Mouse (Mus musculus): ENCODE results near the gene Tmem143. TPM values are rescaled to one million over a fixed set of nuclear protein-coding genes. Genes with fewer than 3 reads are reported as not detected.

Tmem143 gene
- polyA plus RNA-seq, 2 experiments from 2014 or later = 5.8 to 6.2 TPM

- no peak for ATAC-seq
Measured at GRCm38 (mm10) chr7:45892651-45893050, 4.1 kb upstream of the Tmem143 start.

GRCm38 (mm10) chr7:45895931-45896516, 717 bp upstream of the Tmem143 start:
- peak; percentile 7 for ATAC-seq

GRCm38 (mm10) chr7:45897258-45897757, 567 bp downstream of the Tmem143 start:
- no peak for ATAC-seq

- ATAC-seq = peak; percentile 32
Measured at GRCm38 (mm10) chr7:45898125-45898524, 1.4 kb downstream of the Tmem143 start.

- ATAC-seq = no peak
Measured at GRCm38 (mm10) chr7:45901562-45901961, 4.8 kb downstream of the Tmem143 start.

- no peak for ATAC-seq
Measured at GRCm38 (mm10) chr7:45902481-45903002, 5.8 kb downstream of the Tmem143 start.

- no peak for ATAC-seq
Measured at GRCm38 (mm10) chr7:45906622-45907021, 9.9 kb downstream of the Tmem143 start.

- no peak for ATAC-seq
Measured at GRCm38 (mm10) chr7:45908384-45908783, 11.6 kb downstream of the Tmem143 start.

GRCm38 (mm10) chr7:45909145-45909544, 12.4 kb downstream of the Tmem143 start:
- ATAC-seq = no peak

- ATAC-seq = no peak
Measured at GRCm38 (mm10) chr7:45914067-45914466, 17.3 kb downstream of the Tmem143 start.

GRCm38 (mm10) chr7:45915011-45915410, 18.3 kb downstream of the Tmem143 start:
- ATAC-seq = no peak

- ATAC-seq = peak; percentile 87
Measured at GRCm38 (mm10) chr7:45916056-45917003, 19.6 kb downstream of the Tmem143 start.

- no peak for ATAC-seq
Measured at GRCm38 (mm10) chr7:45917004-45917704, 20.4 kb downstream of the Tmem143 start.

- ATAC-seq = no peak
Measured at GRCm38 (mm10) chr7:45917926-45918325, 21.2 kb downstream of the Tmem143 start.

- no peak for ATAC-seq
Measured at GRCm38 (mm10) chr7:45919083-45919671, 22.4 kb downstream of the Tmem143 start.

- no peak for ATAC-seq
Measured at GRCm38 (mm10) chr7:45919761-45920160, 23.0 kb downstream of the Tmem143 start.

GRCm38 (mm10) chr7:45920583-45921241, 24.0 kb downstream of the Tmem143 start:
- no peak for ATAC-seq

GRCm38 (mm10) chr7:45921242-45921621, 24.5 kb downstream of the Tmem143 start, which contains the start of gene Emp3:
Gene Emp3, minus strand, starts transcription at chr7:45921404.
- ATAC-seq = peak; percentile 13

GRCm38 (mm10) chr7:45921950-45922600, 25.3 kb downstream of the Tmem143 start:
- ATAC-seq = no peak

- peak; percentile 82 for ATAC-seq
Measured at GRCm38 (mm10) chr7:45922928-45923761, 26.4 kb downstream of the Tmem143 start.
